Mouse (Mus musculus): ENCODE data around the gene Zfp804a.

Zfp804a gene

DNA sequence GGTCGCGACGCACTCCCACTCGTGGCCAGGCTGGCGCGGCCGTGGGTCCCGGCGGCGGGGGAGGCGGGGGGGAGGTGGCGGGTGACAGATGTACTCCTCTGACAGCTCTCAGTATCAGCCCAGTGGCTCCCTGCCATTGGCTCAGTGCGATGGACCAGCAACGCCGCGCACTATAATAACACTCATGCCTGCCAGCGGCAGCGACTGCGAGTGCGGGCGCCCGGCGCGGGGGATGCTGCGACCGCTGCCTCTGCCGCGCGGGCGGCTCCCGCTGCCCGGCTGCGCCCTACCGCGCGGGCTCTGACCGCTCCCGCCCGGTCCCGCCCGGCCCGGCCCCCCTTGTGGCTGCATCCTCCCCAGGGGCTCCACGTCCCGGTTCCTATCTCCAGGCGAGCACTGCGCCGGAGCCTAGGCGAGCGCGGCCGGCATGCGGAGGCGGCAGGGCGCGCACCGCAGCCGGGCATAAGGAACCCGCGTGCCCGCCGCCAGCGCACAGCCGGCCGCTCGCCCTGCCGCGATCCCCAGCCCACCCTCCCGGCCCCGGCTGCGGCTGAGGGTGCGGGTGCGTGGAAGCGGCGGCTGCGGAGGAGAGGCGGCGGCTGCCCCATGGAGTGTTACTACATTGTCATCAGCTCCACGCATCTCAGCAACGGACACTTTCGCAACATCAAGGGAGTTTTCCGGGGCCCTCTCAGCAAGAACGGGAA lies at the start of gene Zfp804a:
Zfp804a (plus strand) TSS at position 38 of the 707 bp plus-strand sequence.
- DNase-seq (ENCODE audit: extremely low spot score, low spot score) = peak; percentile 64

DNA sequence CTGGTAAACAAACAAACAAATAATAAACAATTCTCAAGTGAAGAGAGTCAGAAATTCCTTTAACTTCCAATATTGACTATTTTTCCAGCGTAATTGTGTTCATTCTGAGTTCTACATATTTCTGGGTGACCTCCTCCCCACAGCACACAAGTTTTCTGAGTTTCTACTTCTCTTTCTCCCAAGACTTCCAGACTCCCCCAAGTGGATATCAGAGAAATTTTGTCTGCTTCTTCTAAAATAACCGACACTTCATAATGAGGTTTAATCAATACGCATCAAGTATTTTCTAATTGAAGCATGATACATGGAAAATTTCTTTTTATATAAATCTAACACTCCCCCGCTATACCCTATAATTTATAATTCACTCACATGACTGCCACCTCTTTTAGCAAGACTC lies 1.4 kb upstream of the Zfp804a start:
- DNase-seq (ENCODE audit: extremely low spot score, low spot score) = no peak

DNA sequence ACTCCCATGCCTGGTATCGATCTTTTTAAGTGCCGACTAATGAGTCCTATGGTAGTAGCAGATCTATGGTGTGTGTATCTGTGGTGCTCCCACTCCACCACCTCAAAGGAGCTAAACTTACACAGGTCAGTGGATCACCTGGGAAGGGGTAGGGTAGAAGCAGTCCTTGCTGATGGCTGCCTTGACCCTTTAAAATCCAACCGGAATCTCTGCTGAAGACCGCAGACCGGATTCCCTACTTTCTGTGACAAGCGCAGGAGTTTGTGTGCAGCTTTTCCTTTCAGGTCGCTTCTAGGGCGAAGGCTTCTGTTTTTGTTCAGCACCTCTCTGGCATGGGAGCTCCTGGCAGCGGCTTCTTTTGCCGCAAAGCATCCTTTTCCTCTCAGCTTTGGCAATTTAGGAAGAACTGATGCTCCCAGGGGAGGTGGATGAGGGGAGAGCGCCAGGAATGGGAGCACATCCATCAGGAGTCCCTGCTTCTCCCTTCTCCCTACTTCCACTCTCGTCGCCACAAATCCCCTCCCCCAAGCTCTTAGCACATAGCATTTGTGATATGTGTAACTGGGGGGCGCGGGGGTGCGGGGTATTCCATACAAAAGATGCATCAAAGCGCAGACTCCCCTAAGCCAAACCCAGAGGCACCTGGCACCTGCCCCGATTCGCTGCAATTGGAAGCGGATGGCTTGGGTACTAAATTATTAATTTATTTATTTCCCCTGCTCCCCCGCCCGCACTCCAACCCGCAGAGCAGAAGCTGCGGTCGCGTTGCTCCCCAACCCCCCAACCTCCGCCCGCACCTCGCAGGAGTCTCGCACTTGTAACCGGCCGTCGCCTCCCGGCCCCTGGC lies 461 bp upstream of the Zfp804a start:
- peak; percentile 57 for DNase-seq (ENCODE audit: extremely low spot score, low spot score)

DNA sequence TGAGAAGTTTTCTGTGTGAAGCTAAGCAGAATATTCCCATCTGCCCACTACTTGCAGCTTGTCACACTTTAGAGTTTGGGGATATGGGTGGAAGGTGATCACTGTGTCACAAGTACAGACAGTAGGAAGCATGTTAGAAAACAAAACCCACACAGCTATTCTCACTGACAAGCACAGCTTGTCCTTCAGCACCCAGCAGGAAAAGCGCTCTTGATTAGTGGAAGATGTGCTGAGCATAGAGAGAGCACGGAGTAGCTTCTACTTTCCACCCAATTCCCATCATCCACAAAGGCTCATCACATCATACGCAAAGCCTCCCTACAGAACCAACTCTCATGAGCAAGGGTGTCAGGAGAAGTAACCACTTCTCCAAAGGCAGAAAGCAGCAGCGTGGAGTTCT lies 1.4 kb downstream of the Zfp804a start:
- DNase-seq (ENCODE audit: extremely low spot score, low spot score) = peak; percentile 13

DNA sequence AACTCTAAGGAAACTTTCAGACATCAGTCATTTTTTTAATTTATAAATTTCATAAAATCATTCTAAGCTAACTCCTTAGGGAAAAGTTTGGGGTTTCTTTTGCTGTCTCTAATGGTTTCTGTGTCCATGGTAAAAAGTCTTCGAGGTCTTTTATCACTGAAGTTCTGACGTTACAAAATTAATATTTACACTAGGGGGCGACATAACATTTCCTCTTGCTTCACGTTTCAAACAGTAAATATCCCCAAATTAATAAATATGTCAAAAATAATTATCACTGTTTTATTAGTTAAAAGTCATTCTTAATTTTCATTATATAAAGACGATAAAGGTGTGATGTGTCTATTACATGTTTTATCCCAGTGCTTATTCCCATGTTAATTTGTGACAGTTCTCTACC lies 11.6 kb downstream of the Zfp804a start:
- no peak for DNase-seq (ENCODE audit: extremely low spot score, low spot score)

DNA sequence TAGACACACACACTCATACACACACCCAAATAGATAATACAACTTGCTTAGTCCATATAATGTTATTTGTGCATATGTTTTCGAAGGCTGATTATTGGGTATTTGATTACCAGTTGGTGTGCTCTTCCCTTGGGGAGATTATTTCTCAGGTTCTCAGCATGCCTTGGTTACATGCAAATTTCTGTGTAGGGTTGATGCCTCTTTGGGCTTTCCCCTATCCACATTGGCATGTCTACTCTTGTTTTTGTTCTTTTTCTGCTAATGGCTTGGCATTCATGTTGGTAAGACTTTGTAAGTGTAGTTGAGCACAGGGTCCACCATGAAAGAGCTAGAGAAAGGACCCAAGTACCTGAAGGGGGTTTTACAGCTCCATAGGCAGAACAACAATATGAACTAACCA lies 14.9 kb downstream of the Zfp804a start:
- DNase-seq (ENCODE audit: extremely low spot score, low spot score) = no peak

DNA sequence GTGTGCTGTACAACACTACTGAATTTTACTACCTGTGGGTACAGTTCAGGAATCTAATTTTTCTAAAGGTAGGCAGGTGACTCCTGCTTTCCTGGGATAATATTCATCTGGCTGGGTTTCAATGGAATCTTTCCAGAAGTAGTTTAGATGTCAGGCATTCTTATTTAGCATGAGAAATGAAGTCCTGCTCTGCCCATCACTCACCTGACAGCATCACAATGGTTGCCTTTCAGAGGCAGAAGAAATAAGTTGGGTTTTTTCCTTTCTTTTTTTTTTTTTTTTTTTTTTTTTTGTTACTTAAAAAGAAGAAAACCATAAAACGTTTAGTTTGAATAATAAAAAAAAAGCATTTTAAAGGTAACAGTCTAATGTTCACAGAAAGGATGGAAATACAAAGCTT lies 16.1 kb downstream of the Zfp804a start:
- no peak for DNase-seq (ENCODE audit: extremely low spot score, low spot score)

DNA sequence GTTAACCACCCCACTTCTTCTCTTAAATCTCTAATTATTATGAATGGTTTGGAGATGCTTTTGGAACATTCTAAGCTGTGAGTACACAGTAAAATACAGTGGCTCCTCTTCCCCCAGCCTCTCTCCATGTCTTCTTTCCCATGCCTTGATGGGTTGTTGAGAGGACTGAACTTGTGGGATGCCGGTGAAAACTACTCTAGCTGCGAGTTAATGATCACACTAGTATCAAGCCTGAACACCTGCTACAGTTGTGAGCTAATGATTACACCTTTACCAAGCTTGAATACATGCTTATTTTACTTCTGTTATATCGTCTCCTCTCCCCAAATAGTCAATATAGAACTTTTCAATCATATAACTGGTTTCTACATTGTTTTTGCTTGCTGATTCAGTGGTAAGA lies 23.9 kb downstream of the Zfp804a start:
- no peak for DNase-seq (ENCODE audit: extremely low spot score, low spot score)

DNA sequence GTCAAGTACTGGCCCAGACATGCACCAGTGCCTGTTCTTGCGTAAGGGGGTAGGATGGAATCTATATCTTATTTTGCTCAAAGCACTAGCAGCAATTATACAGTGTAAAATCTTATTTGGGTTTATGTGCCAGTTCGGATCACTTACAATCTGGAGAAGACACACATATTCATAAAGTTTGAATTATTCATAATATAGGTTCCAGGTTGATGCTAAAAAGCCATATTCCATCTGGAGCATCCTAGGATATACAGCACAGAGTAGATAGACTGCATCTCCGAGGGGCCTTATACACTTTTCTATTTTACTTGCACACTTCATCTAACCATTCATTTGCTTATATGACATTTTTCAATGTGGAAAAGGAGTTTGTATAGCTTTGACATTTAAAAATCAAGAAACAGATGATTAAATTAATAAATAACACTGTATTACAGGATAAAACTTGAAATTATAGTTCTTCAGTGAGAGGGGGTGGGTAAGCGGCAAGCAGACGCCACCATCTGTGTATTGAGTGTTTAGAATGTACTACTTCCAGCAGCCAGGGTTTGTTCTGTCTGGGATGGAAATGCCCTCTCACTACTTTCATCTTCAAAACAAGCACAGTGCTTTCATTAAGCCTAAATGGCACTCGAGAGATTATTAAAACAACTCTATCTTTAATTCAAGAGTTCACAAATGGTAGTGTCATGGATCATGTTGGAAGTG lies 25.4 kb downstream of the Zfp804a start:
- no peak for DNase-seq (ENCODE audit: extremely low spot score, low spot score)

DNA sequence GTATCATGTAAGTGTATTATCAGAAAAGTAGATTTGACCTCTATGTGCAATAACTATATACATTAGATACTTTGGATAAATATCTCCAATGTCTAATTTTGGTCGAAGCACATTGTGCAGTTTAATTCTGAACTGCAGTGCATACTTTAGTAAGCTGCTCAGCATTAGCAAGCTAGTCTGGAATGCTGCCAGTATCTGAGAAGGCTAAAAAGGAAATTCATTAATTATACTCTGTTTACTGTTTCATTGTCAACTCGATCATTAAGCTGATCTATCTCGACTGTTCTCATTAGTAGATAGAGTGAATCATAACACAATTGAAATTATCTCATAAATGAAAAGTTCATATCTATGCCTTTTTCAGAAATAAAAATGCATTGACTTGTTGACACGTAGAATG lies 27.7 kb downstream of the Zfp804a start:
- no peak for DNase-seq (ENCODE audit: extremely low spot score, low spot score)

DNA sequence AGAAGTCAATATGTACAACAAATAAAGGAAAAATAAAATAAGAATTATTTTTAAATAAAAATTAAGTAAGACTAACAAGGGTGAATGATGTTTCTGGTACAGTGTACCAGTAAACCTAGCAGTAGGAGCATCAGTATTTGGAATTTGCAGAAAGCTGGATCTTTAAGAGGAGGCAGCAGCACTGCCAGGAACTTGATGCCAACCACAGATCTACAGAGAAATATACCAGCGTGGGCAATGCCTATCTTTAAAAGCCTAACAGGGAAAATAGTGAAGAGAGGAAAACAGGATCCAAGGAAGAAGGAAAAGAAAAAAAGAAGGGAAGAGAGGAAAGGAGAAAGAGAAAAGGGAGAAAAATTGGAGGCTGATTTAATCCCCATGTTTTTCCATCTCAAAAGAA lies 60.1 kb downstream of the Zfp804a start:
- no peak for DNase-seq (ENCODE audit: extremely low spot score, low spot score)

DNA sequence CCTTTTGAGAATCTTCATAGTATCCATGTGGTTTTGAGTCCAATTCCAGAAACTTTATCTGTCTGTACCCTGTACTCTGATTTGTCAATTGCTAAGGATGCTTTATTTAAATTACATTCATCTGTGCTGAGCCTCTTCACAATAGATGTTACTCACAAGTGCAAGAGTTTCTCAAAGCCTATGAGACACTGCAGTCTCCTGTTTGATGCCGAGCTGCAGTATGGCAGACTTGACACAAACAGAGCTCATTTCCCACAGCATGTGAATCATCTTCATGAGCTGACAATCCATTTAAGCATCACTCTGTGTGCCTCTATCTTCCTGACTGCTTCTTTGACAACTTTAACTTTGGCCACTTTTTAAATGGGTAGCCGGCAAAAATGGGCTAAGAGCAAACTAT lies 60.6 kb downstream of the Zfp804a start:
- no peak for DNase-seq (ENCODE audit: extremely low spot score, low spot score)

DNA sequence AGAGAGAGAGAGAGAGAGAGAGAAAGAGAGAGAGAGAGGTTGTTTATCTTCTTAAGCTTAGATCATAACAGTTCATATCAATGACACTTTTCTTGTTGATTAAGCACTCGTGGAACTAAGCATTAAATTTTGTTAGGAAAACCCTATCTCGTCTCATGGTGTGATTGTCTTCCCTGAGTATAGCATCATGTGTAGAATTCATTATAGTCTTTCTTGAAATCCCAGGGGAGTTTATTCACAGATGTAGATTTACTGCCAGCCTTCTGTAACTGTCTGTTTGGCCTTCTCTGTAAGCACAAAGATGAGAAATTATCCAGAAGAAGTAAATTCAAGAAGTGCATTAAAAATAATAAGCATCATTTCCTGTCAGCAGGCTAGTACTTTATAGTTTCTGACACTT lies 66.6 kb downstream of the Zfp804a start:
- DNase-seq (ENCODE audit: extremely low spot score, low spot score) = no peak

DNA sequence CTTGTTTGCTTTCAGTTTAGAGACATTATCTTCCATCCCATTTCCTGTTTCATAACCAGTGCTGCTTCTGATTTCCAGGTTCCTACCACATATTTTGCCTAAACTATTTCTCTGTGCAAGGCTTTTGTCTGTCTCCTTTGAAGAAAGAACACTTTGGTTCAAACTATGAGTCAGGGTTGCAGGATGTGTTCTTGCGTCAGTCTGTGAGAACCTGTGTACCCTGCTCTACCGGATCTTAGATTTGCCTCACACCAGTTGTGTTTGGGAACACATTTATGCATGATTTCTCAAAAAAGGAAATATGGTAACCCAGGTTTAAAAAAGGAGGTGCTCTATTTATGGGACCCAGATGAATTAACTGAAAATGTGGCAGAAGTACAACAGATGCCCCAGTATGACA lies 125.7 kb downstream of the Zfp804a start:
- no peak for DNase-seq (ENCODE audit: extremely low spot score, low spot score)

DNA sequence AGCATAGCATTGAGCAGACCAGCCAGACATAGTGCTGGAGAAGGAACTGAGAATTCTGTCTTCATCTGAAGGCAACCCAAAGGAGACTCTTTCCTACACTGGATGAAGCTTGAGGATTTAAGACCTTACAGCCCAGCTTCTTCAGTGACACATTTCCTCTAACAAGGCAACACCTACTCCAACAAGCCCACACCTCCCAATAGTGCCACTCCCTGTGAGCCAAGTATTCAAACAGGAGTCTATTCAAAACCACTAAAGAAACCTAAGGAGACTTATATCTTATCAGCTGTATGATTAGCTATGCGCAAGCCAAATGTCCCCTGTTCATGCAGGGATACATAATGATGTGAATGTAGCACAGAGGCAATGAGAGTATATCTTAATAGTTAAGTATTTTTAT lies 128.0 kb downstream of the Zfp804a start:
- DNase-seq (ENCODE audit: extremely low spot score, low spot score) = no peak

DNA sequence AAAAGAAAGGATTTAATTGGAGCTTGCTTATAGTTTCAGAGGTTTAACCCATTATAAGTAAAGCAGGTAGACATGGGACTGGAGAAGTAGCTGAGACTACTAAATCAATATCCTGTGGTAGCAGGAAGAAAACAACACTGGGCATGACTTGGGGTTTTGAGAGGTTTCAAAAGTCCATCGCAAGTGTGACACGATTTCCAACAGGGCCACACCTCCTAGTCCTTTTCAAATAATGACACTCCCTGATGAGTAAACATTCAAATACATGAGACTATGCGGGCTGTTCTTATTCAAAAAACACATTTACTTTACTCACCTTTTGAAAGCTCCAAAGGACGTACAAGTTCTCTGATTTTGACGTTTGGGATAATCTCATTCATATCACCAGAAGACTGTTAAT lies 146.9 kb downstream of the Zfp804a start:
- DNase-seq (ENCODE audit: extremely low spot score, low spot score) = no peak

DNA sequence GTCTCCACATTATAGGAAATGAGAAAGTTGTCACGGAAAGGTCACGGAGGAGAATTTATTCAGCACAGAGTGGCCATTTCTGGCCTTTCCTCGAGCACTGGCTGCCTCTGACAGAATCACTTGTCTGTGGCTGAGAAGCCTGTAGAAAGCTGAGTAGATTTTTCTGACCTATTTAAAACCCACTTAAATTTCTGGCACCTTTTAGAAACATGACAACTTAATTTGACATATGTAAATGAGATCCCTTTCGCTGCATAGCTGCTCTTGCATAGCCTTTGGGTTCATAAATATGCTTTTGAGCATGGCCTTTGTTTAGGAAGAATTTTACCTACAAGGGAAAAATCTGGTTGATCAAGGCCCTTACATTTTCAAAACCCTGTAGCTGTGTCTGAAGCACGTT lies 147.6 kb downstream of the Zfp804a start:
- DNase-seq (ENCODE audit: extremely low spot score, low spot score) = no peak

DNA sequence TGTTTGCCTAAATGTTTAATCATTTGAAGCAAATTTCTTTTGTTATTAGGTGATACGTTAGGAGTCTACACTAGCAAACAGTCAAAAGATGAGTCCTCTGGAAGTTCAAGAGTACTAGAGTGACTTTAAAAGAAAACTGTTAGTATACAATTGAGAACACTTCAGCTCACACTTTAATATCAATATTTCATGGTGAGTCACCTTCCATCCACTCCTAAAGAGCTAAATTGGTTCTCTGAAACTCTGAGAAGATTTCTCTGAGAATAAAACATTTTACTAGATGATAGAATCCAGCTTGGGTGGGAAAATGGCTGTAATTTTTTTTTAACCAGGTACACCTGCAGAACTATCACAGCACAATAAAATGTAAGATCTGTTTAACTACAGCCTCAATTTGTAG lies 157.6 kb downstream of the Zfp804a start:
- no peak for DNase-seq (ENCODE audit: extremely low spot score, low spot score)

DNA sequence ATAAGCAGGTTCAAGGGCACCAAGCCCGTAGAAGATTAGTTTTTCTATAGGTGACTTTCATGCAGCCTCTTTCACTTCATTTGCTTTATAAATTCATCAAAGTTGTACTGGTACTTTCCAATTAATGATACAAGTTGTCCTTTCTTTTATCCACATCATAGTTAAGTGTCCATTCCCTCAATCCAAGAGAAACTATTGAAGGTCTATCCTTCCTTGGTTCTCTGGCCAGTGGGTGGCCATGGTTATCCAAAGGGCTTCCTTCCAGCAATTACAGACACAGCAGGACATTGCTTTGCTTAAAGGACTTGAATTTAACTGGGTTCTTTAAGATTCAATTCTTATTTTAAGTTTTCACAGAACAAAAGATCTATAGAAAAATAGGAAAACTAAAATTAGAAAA lies 158.9 kb downstream of the Zfp804a start:
- DNase-seq (ENCODE audit: extremely low spot score, low spot score) = no peak

DNA sequence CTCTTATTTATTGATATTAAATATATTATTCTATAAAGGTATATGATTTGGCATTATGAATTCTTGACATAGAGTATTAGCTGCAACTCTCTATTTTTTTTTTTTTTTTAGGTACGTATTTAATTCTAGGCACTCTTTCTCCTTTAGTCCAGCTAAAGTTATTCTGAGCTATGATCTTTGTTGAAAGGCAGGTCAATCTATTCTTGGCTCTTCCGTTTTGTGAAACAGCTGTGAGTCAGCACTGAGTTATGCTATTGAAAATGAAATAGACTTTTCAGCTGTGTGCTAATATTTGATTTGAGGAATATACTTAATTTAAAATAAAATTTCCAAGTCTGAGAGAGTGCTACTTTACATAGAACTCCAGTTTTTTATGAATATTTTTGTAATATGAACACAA lies 164.9 kb downstream of the Zfp804a start:
- DNase-seq (ENCODE audit: extremely low spot score, low spot score) = no peak

DNA sequence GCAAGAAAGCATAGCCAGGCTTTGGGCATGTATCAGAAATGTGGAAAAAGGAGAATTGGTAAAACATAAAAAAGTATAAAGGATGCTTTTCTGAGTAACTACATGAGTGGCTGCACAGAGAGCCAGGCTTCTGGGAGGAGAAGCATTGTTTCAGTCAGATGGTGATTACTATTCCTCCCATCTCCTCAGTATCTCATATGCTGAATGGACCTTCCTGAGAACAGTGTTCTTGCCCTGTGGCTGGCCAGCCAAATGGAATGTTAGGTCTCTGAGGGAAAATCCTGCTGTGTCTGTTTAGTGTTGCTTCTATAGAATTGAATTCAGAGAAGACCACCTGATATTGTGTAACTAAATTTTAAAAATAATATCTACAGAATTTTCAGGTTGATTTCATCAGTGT lies 193.0 kb downstream of the Zfp804a start:
- no peak for DNase-seq (ENCODE audit: extremely low spot score, low spot score)

DNA sequence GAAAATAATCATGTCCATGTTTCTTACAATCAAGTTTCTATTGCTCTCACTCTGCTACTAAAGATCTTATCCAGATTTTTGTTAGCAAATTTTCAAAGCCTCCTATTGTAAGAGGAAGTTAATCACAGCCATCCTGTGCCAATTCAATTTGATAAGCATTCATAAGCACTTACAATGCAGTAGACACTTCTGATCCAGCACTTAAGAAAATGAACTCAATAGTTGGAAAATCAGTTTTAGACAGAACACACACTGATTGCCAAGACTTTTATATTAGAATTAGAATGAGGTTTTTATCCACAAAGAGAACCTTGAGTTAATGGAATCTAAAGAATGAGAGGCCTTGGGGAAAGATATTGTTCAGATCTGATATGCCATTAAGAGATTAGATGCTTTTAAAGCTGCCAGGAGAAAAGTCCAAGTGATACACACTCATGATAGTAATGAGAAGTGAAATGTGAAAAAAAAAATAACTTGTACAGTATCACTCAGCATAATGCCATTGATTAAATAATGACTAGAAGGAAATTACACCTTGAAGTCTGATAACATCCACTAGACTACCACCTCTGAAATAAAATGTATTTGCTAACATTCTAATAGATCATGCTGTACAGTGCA lies 194.0 kb downstream of the Zfp804a start:
- no peak for DNase-seq (ENCODE audit: extremely low spot score, low spot score)

Measured in neural tube, embryonic 10.5 days (tissue).